Mouse (Mus musculus): ENCODE results near the gene 4430402I18Rik.

DNA sequence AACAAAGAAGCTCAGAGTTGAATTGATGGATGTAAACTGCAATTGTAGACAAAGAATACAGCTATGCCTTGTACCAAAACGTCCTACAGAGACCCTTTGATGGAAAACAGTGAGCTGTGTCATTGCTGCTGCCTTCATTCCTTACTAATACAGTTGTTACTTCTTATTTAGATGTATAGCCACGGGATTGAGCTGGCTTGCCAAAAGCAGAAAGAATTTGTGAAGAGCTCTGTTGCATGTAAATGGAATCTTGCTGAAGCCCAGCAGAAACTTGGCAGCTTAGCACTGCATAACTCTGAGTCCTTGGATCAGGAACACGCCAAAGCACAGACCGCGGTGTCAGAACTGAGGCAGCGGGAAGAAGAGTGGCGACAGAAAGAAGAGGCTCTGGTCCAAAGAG is 27.3 kb upstream of the 4430402I18Rik start:
- TF ChIP-seq ZNF384 (IDR thresholded peaks at IDR 0.05; ENCODE audit: low read depth, low read length) = no peak
- no peak for TF ChIP-seq MAFK (IDR thresholded peaks at IDR 0.05; ENCODE audit: insufficient read depth, low read depth, low read length)

All from ES-E14 (cell line).